Mouse (Mus musculus): ENCODE results near the gene Sdsl. TPM values are rescaled to one million over a fixed set of nuclear protein-coding genes. Genes with fewer than 3 reads are reported as not detected.

The Sdsl gene
- polyA plus RNA-seq (2014; fragmentation: Illumina TruSeq; extraction: RNeasy Lipid Tissue Mini Kit (QIAGEN cat#74804); ENCODE audit: low read depth, low replicate concordance), result not detected

GRCm38 (mm10) chr5:120472770-120473169, at the start of gene Sdsl:
TSS of gene Sdsl (minus strand) at chr5:120472810.

GRCm38 (mm10) chr5:120510982-120511642, 38.5 kb upstream of the Sdsl start, which contains the start of gene Slc8b1:
TSS of gene Slc8b1 (plus strand) at chr5:120511168.

GRCm38 (mm10) chr5:120503144-120503795, 30.7 kb upstream of the Sdsl start, which contains the start of gene Plbd2:
TSS of gene Plbd2 (minus strand) at chr5:120503625.

GRCm38 (mm10) chr5:120476296-120476695, 3.7 kb upstream of the Sdsl start, which contains the start of gene Sds:
TSS of gene Sds (plus strand) at chr5:120476526.

GRCm38 (mm10) chr5:120431649-120432485, 40.7 kb downstream of the Sdsl start, which contains the start of gene Lhx5:
TSS of gene Lhx5 (plus strand) at chr5:120431699.

Other genes with a start within 250 kb of the Sdsl start
- gene Lhx5, start 41.1 kb downstream of the Sdsl start, polyA plus RNA-seq (2014; fragmentation: Illumina TruSeq; extraction: RNeasy Lipid Tissue Mini Kit (QIAGEN cat#74804); ENCODE audit: low read depth, low replicate concordance), result not detected
- not detected for gene Sds, start 3.7 kb upstream of the Sdsl start, polyA plus RNA-seq (2014; fragmentation: Illumina TruSeq; extraction: RNeasy Lipid Tissue Mini Kit (QIAGEN cat#74804); ENCODE audit: low read depth, low replicate concordance)
- gene Plbd2, start 30.8 kb upstream of the Sdsl start, polyA plus RNA-seq (2014; fragmentation: Illumina TruSeq; extraction: RNeasy Lipid Tissue Mini Kit (QIAGEN cat#74804); ENCODE audit: low read depth, low replicate concordance), result 0.49 TPM
- gene Slc8b1, start 38.4 kb upstream of the Sdsl start, polyA plus RNA-seq (2014; fragmentation: Illumina TruSeq; extraction: RNeasy Lipid Tissue Mini Kit (QIAGEN cat#74804); ENCODE audit: low read depth, low replicate concordance), result 0.53 TPM
- gene Tpcn1, start 115.9 kb upstream of the Sdsl start, polyA plus RNA-seq (2014; fragmentation: Illumina TruSeq; extraction: RNeasy Lipid Tissue Mini Kit (QIAGEN cat#74804); ENCODE audit: low read depth, low replicate concordance), result 9.7 TPM
- gene Iqcd, start 116.2 kb upstream of the Sdsl start, polyA plus RNA-seq (2014; fragmentation: Illumina TruSeq; extraction: RNeasy Lipid Tissue Mini Kit (QIAGEN cat#74804); ENCODE audit: low read depth, low replicate concordance), result not detected
- gene Rita1, start 139.8 kb upstream of the Sdsl start, polyA plus RNA-seq (2014; fragmentation: Illumina TruSeq; extraction: RNeasy Lipid Tissue Mini Kit (QIAGEN cat#74804); ENCODE audit: low read depth, low replicate concordance), result not detected
- 0.32 TPM for gene Ddx54, start 139.9 kb upstream of the Sdsl start, polyA plus RNA-seq (2014; fragmentation: Illumina TruSeq; extraction: RNeasy Lipid Tissue Mini Kit (QIAGEN cat#74804); ENCODE audit: low read depth, low replicate concordance)
- gene Cfap73, start 161.4 kb upstream of the Sdsl start, polyA plus RNA-seq (2014; fragmentation: Illumina TruSeq; extraction: RNeasy Lipid Tissue Mini Kit (QIAGEN cat#74804); ENCODE audit: low read depth, low replicate concordance), result not detected
- not detected for gene Rasal1, start 176.0 kb upstream of the Sdsl start, polyA plus RNA-seq (2014; fragmentation: Illumina TruSeq; extraction: RNeasy Lipid Tissue Mini Kit (QIAGEN cat#74804); ENCODE audit: low read depth, low replicate concordance)
- gene Dtx1, start 239.1 kb upstream of the Sdsl start, polyA plus RNA-seq (2014; fragmentation: Illumina TruSeq; extraction: RNeasy Lipid Tissue Mini Kit (QIAGEN cat#74804); ENCODE audit: low read depth, low replicate concordance), result not detected

Measured in kidney, adult 10 weeks (tissue).